Mouse (Mus musculus) small intestine, adult 2 months (tissue): ENCODE measurements around the gene Tead1.

ENCODE experiments used
- CTCF ChIP-seq: fragments of 200-500 bp; IDR thresholded peaks from 2 replicates; pipeline ENCODE4 v1.5.1; 2012; ENCODE audit warnings: low read depth, mild to moderate bottlenecking, control low read depth, inconsistent platforms, low read length, moderate library complexity, mixed read lengths; ENCODE audit not compliant: insufficient replicate concordance, insufficient read length; ENCODE audit errors: extremely low read depth
- POLR2A ChIP-seq: fragments of 200-500 bp; IDR thresholded peaks from 2 replicates; pipeline ENCODE4 v1.6.1; 2012; ENCODE audit warnings: low read depth, mild to moderate bottlenecking, control low read depth, inconsistent platforms, low read length, moderate library complexity

GRCm38 (mm10) chr7:112794481-112794880 lies 115.4 kb downstream of the Tead1 start:
- TF ChIP-seq CTCF (no peak), POLR2A (no peak)
